Comparison of ENCODE assay signal across 29 mouse cellular contexts in the genomic region with DNA sequence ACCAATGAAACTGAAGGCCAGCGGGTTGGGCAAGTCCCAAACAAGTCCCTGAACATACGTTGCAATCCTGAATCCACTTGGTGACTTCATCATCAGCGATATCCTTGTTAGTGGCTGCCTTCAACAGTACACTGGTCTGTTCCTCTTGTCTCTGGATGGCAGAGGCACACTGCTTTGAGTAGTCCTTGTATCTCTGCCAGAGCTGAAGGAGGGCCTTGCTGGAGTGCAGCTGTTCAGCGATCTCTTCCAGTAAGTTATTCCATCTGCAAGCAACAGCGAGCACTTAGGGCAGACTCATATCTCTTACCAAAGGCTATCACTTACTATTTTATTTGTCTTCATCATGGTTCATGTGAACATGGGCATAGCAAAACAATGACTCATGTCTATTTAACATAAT. TPM values are rescaled to one million over a fixed set of nuclear protein-coding genes. Genes with fewer than 3 reads are reported as not detected.
A peak's percentile ranks its signal among the peaks of the same experiment; 100 is the strongest.
DNase-seq lines count a peak whose midpoint lies in the region; ATAC-seq and TF ChIP-seq lines count a peak whose summit lies in the region.
"Had no signal": no experiment of that assay in that cellular context is flagged by ENCODE, and none has a peak within 500 bp of the region (broad histone marks: within the 10 kb centered on the region; RNA-seq: fewer than 3 reads in every experiment).

No protein-coding gene starts in this region.

- no peak overlapping the region for H3K9ac ChIP-seq in midbrain, embryonic 16.5 days (ENCODE audit: low read depth, low read length)
- H3K9ac ChIP-seq: forebrain, embryonic 12.5 days; hindbrain, embryonic 12.5 days; limb, embryonic 13.5 days; liver, embryonic 15.5 days had no signal

- peak; percentile 12 to 13 for DNase-seq in heart, adult 18-20 months
- no peak for DNase-seq in heart, postnatal 36 days
- peak; percentile 5 for DNase-seq in lung, postnatal 25 days (ENCODE audit: low spot score)
- no peak for DNase-seq in lung, adult 18-20 months
- DNase-seq in adipocyte (ENCODE audit: low spot score): peak; percentile 30
- no peak for DNase-seq in kidney, postnatal 4 days
- DNase-seq: adrenal gland, postnatal 14 days; B cell, adult 2 months; cerebellum, adult 11 months; cerebellum, postnatal 14 days; kidney, adult 2 months; kidney, postnatal 36 days; lung, postnatal 14 days; right cerebral cortex, adult 18-20 months; thymus, postnatal 14 days had no signal

- peaks cover 60% of the 10 kb centered on the region for H3K36me3 ChIP-seq in myocyte (ENCODE audit: control insufficient read depth, insufficient read depth)
- H3K36me3 ChIP-seq in midbrain, embryonic 16.5 days (ENCODE audit: control insufficient read depth, insufficient read depth, low read length): peaks cover 34% of the 10 kb centered on the region
- H3K36me3 ChIP-seq: forebrain, embryonic 12.5 days had no signal

- no peak overlapping the region for H3ac ChIP-seq in myocyte (ENCODE audit: control insufficient read depth, insufficient read length)

- 92% methylated on average over 5 of the region's 5 CpGs for WGBS in midbrain, embryonic 16.5 days

- H3K9me3 ChIP-seq in midbrain, embryonic 16.5 days (replicated peaks; ENCODE audit: control insufficient read depth, low read length, poor library complexity, severe bottlenecking): no peaks in the 10 kb centered on the region
- H3K9me3 ChIP-seq: forebrain, embryonic 12.5 days; hindbrain, embryonic 12.5 days; limb, embryonic 13.5 days; liver, embryonic 15.5 days; megakaryocyte, embryonic 14.5 days had no signal

- TF ChIP-seq POLR2A in myocyte (IDR thresholded peaks at IDR 0.05; ENCODE audit: insufficient read length, low read depth): peak; percentile 26

- H3K4me1 ChIP-seq in midbrain, embryonic 16.5 days (ENCODE audit: control insufficient read depth, insufficient read depth, low read length): no peaks in the 10 kb centered on the region
- H3K4me1 ChIP-seq: forebrain, embryonic 12.5 days; hindbrain, embryonic 12.5 days; limb, embryonic 13.5 days; liver, embryonic 15.5 days had no signal

- no peaks in the 10 kb centered on the region for H3K79me2 ChIP-seq in myocyte (ENCODE audit: control insufficient read depth, insufficient read depth)

- peak overlapping the region; percentile 53 for H3K4me2 ChIP-seq in myocyte (ENCODE audit: low read depth)
- no peak overlapping the region for H3K4me2 ChIP-seq in midbrain, embryonic 16.5 days (ENCODE audit: low read length)
- H3K4me2 ChIP-seq: forebrain, embryonic 12.5 days; hindbrain, embryonic 12.5 days; limb, embryonic 13.5 days; liver, embryonic 15.5 days had no signal

- no peak overlapping the region for H3K4me3 ChIP-seq in myocyte
- no peak overlapping the region for H3K4me3 ChIP-seq in midbrain, embryonic 16.5 days (ENCODE audit: low read depth, low read length)
- H3K4me3 ChIP-seq: forebrain, embryonic 12.5 days; hindbrain, embryonic 12.5 days; limb, embryonic 13.5 days; liver, embryonic 15.5 days; megakaryocyte, embryonic 14.5 days had no signal

- no peak for ATAC-seq in midbrain, embryonic 16.5 days
- ATAC-seq: inflammation-experienced regulatory T-cells, adult 6 months had no signal

- H3K27ac ChIP-seq in midbrain, embryonic 16.5 days (ENCODE audit: low read length): no peak overlapping the region
- H3K27ac ChIP-seq: forebrain, embryonic 12.5 days; hindbrain, embryonic 12.5 days; limb, embryonic 13.5 days; liver, embryonic 15.5 days had no signal

- intact Hi-C loops in heart, postnatal 36 days (cut with DNase I): no loop called here

- no peaks in the 10 kb centered on the region for H3K27me3 ChIP-seq in myocyte (ENCODE audit: control insufficient read depth, insufficient read depth, insufficient read length)
- H3K27me3 ChIP-seq in midbrain, embryonic 16.5 days (ENCODE audit: control insufficient read depth, insufficient read depth, low read depth, low read length): no peaks in the 10 kb centered on the region
- H3K27me3 ChIP-seq: forebrain, embryonic 12.5 days; hindbrain, embryonic 12.5 days; limb, embryonic 13.5 days; liver, embryonic 15.5 days; megakaryocyte, embryonic 14.5 days had no signal

TF ChIP-seq in myocyte, 11 proteins besides CTCF, POLR2A, EP300 and RAD21:
- TF ChIP-seq MYOG (IDR thresholded peaks at IDR 0.05; ENCODE audit: control insufficient read depth in 1 of 3, insufficient read depth in 1 of 3, insufficient read length in 2 of 3, low read depth in 2 of 3): peak; percentile 27 to 93 (median 89)
- no peak for TF ChIP-seq POLR2AphosphoS2 (IDR thresholded peaks at IDR 0.05; ENCODE audit: insufficient read length, low read depth)
- TF ChIP-seq TCF12 (IDR thresholded peaks at IDR 0.05; ENCODE audit: insufficient read depth, poor library complexity, severe bottlenecking): peak; percentile 63
- TF ChIP-seq SRF (IDR thresholded peaks at IDR 0.05; ENCODE audit: control insufficient read depth, insufficient read length, low read depth): peak; percentile 24
- TF ChIP-seq MYOD1 (IDR thresholded peaks at IDR 0.05; ENCODE audit: control insufficient read depth in 1 of 3, insufficient read length in 2 of 3, low read depth in 2 of 3): peak; percentile 89 to 96 (median 93)
- peak; percentile 24 for TF ChIP-seq TCF3 (IDR thresholded peaks at IDR 0.05; ENCODE audit: insufficient read length, low read depth)
- TF ChIP-seq MAX (IDR thresholded peaks at IDR 0.05; ENCODE audit: low read depth): no peak

RNA-seq across cellular contexts. Expression of a gene that starts 41.8 kb away (rescaled TPM):
- under 1 TPM; 0.47 to 0.57 TPM for total RNA-seq in heart, adult 18-20 months (2021)
- under 1 TPM; 0.44 to 0.60 TPM for total RNA-seq in heart, postnatal 36 days (2021)
- 0.04 TPM for polyA plus RNA-seq in myocyte (2012; fragmentation: generic; extraction: Trizol)
- 0.19 TPM in 2 replicates for polyA plus RNA-seq in midbrain, embryonic 16.5 days (2015; fragmentation: Nextera tagmentation; extraction: Ambion mirVana)
- total RNA-seq: adrenal gland, postnatal 14 days; granulocyte monocyte progenitor cell, adult 5-6 weeks; layer of hippocampus, postnatal 14 days; left cerebral cortex, postnatal 10 days had no signal
- polyA plus RNA-seq: frontal cortex, adult 2 months; kidney, adult 2 months; neural tube, embryonic 11.5 days; small intestine, adult 2 months had no signal

Comparison
In these comparisons a context has a peak if more than half of its experiments do, and no peak if none do; other contexts are left out.
1. DNase-seq: peak in heart, adult 18-20 months (2 of 2), lung, postnatal 25 days (single experiment) and adipocyte (single experiment); none in heart, postnatal 36 days (0 of 2), lung, adult 18-20 months (0 of 2) and kidney, postnatal 4 days (0 of 2).